Mouse (Mus musculus) brain, embryonic 14.5 days (tissue): ENCODE data around the gene Tvp23a. TPM values are rescaled to one million over a fixed set of nuclear protein-coding genes. Genes with fewer than 3 reads are reported as not detected.
A peak's percentile ranks its signal among the peaks of the same experiment; 100 is the strongest.

Source experiments
- DNase-seq: peaks from one replicate; pipeline ENCODE4 v3.0.0-alpha.2; 2011; ENCODE audit warnings: low read depth
- CTCF ChIP-seq: fragments of 200-500 bp; IDR thresholded peaks from 2 replicates; pipeline ENCODE4 v1.5.1; 2012; ENCODE audit warnings: inconsistent platforms, mild to moderate bottlenecking, moderate library complexity, borderline replicate concordance; ENCODE audit not compliant: insufficient read depth, insufficient read length; ENCODE audit errors: extremely low read depth
- POLR2A ChIP-seq: fragments of 200-500 bp; IDR thresholded peaks from 2 replicates; pipeline ENCODE4 v1.6.1; 2012; ENCODE audit warnings: mild to moderate bottlenecking, inconsistent platforms, borderline replicate concordance; ENCODE audit not compliant: poor library complexity, insufficient read depth, insufficient read length, severe bottlenecking; ENCODE audit errors: extremely low read depth
- polyA plus RNA-seq: library from polyadenylated mRNA; depleted of rRNA; stranded (reverse); fragments of >200 nt; gene quantifications from 2 replicates; pipeline ENCODE4 v1.2.3, GENCODE M21; 2012; rRNA removed

Gene Tvp23a
- polyA plus RNA-seq, 1 experiment = 55.0 TPM

DNA sequence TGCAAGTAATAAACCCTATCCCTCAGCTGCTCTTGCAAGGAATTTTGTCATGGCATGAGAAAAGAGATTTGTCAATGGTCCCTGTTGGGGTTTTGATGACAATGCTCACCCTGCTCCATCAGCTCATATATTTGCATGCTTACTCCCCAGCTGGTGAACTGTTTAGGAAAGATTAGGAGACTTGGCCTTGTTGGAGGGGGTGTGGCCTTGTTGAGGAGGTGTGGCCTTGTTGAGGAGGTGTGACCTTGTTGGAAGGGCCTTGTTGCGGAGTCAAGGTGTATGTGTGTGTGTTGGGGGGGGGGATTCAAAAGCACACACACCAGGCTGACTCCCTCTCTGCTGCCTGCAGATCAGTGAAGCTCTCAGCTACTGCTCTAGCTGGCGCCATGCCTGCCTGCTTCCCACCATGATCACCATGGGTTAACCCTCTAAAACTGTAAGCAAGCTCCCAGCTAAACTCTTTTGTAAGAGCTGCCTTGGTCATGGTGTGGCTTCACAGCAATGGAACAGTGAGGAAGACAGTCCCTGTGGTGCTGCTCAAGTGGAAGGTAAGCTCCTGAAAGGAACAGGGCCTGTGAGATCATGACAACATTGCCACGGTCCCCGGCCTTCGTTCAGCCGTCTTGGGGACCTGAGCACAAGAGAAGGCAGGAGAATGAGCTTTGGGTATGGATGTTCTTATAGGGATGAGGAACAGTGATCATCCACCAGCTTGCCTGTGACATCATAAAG lies 58.4 kb downstream of the Tvp23a start:
- DNase-seq = no peak
- no peak for TF ChIP-seq POLR2A

DNA sequence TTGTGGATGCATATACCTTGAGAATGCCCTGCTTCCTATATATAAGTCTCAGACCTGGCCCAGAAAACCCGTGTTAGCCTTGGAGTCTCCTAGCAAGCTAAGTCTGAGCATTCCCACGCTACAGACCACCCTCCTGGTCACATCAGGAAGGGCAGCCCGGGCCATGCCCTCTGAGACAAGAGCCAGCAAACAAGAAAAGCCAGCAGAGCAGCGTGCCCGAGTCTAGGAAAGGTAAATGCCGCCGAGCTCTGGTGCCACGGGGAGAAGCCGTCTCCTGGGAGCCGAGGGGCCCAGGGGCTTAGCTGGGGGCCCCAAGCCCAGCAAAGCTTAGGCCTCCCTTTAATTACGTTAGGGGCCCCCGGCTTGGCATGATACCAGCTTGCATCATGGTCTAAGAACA lies 61.9 kb downstream of the Tvp23a start:
- TF ChIP-seq CTCF = no peak
- no peak for TF ChIP-seq POLR2A

DNA sequence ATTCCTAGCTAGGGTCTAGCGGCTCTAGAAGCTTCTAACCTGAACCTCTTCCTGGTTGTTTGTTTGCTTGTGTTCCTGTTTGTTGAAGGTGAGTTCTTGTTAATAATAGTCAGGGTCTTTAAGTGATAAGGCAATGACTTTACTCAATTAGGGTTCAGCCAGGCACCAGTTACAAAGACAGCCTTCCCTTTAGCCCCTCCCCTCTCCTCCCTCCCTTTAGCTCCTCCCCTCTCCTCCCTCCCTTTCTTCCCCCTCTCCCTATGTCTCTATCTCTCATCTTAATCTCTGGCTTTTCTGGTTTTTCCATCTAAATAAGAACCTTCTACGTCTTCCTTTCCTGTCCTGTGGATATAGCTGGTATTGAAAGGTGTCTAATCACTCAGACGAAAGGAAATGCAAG lies 62.6 kb downstream of the Tvp23a start:
- TF ChIP-seq POLR2A = no peak
- TF ChIP-seq CTCF = no peak
- no peak for DNase-seq

More for the DNA sequence above, 61.9 kb downstream of the Tvp23a start:
- DNase-seq = no peak

DNA sequence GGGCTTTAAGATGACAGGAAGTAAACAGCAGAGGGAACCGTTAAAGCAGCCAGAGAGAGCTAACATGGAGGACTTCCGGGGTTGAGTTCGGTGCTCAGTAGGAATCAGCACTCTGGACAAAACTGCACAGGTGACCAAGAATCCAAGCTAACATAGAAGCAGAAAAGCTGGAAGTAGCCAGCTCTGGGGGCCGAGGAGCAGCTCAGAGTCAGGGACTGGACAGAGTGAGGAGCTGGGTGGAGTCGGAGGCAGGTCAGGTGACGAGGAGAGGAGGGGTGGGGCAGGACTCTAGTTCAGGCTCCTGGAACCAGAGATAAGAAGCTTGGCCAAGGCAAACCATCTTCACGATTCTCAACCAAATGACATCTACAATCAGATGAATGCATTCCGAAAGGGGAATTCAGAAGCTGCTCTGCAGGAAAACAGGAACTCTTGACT lies 63.1 kb downstream of the Tvp23a start:
- TF ChIP-seq CTCF (no peak), POLR2A (no peak)
- no peak for DNase-seq

DNA sequence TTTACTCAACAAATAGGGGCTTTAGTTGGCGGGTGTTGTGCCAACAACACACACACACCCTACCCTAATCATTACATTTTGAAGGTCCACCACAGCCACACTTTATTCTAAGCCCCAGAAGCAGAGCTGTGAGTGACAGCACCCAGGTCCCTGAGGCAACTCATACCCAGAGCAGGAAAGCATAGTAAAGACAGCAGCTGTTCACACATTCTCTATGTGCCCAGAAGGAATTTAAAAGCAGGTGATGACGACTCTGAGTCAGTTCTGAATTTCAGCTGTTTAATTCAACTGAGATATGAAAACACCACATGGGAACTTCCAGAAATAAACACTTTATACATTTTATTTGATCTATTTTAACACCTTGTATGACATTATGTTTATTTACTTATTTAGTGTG lies 67.6 kb downstream of the Tvp23a start:
- TF ChIP-seq POLR2A = no peak
- no peak for TF ChIP-seq CTCF
- DNase-seq = no peak

DNA sequence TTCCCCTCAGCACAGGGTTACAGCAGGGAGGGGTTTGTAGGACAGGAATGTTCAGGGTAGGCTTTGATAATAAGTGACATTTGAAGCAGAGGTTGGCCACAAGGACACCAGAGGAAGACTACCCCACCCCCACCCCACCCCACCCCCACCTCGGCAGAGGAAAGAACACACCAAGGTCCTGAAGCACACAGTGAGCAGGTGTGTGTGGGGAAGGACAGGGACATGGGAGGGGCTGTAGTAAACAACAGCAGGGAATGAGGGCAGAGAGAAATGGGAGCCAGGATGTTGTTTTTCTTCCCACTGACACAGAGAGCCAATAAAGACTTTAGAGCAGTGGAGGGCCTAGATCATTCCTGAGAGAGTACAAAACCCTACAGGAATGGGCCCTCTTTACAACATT lies 69.9 kb downstream of the Tvp23a start:
- TF ChIP-seq POLR2A (no peak), CTCF (no peak)
- DNase-seq = no peak

DNA sequence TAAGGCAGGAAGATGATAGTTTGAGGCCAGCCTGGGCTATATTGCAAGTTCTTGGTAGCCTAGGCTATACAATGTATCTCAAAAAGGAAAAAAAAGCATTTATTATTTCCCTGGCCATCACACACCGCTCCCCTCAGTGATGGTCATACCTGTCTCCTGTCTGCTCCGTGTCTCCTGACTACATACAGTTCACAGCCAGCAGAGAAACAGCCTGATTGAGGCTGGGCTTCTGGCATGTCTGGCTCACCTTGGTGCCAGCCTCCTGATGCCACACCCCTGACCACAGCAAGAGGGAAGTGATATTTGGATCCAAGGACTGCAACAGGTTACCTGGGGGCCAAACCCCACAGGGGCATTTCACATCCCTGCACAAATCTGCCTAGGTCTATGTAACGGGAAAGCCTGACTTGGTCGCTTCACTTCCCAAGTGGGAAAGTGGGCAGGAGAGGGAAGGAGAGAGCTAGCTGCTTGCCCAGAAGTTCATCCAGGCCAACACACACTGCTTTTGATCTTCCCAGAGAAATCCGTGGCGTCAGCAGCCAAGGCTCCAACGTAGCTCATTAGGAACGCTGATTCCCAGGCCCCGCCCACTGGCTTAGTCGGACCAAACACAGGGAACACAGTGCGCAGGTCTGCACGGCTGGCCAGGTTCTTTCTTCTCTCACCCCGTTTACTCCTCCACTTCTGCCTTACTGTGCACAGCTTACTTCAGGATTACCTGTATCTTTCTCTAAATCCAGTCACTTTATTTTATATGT lies 72.7 kb downstream of the Tvp23a start:
- DNase-seq = peak; percentile 88
- no peak for TF ChIP-seq POLR2A
- TF ChIP-seq CTCF = no peak

DNA sequence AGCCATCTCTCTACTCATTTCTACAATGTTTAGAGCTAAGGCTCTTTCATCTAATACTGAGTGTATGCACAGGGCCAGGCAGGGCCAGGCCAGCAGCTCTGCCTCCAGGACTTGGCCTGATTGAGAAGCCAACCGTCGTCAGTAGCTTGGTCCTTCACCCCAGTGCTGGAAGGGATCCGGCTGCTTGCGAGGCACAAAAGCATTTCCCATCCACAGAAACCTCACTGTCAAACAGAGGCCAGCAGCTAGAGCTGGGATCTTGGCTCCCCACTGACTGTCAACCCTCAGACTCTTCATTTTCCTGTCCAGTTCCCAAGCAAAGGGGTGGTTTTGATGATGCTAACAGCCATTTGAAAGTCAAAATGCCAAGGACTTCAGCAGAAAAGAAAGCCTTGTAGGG lies 74.8 kb downstream of the Tvp23a start:
- DNase-seq = no peak
- TF ChIP-seq CTCF (no peak), POLR2A (no peak)

Other genes starting within 250 kb of the Tvp23a start
- gene Emp2, start 133.4 kb downstream of the Tvp23a start, polyA plus RNA-seq = 6.8 and 9.9 TPM in 2 replicates
- 3.8 and 6.5 TPM in 2 replicates for gene Tekt5, start 51.9 kb downstream of the Tvp23a start, polyA plus RNA-seq
- 43.1 and 50.7 TPM in 2 replicates for gene Nubp1, start 35.4 kb downstream of the Tvp23a start, polyA plus RNA-seq
- 0.03 and 0.04 TPM in 2 replicates for gene Ciita, start 32.7 kb upstream of the Tvp23a start, polyA plus RNA-seq
- 36.2 and 50.3 TPM in 2 replicates for gene Dexi, start 95.7 kb upstream of the Tvp23a start, polyA plus RNA-seq
- 27.8 and 39.3 TPM in 2 replicates for gene Clec16a, start 98.0 kb upstream of the Tvp23a start, polyA plus RNA-seq